Mouse (Mus musculus) forebrain, postnatal 0 days (tissue): ENCODE data around the gene Gkn2. TPM values are rescaled to one million over a fixed set of nuclear protein-coding genes. Genes with fewer than 3 reads are reported as not detected.

Experiments
- ATAC-seq: fragments of 200-750 bp; cut with Nextera tagmentation; 2 replicates; pipeline ENCODE4 v1.8.0; 2017; ENCODE audit warnings: mild to moderate bottlenecking, moderate library complexity
- DNase-seq: peaks from one replicate; pipeline ENCODE4 v3.0.0-alpha.2; 2015
- H3K27ac ChIP-seq: fragments of 300-500 bp; sonication (generic); 2 replicates; pipeline ENCODE4 v1.5.1; 2014; ENCODE audit warnings: low read depth, mild to moderate bottlenecking, antibody characterized with exemption, low read length, moderate library complexity, mixed read lengths
- H3K27me3 ChIP-seq: fragments of 300-500 bp; sonication (generic); 2 replicates; pipeline ENCODE4 v1.6.1; 2014; ENCODE audit warnings: mild to moderate bottlenecking, low read length, mixed read lengths; ENCODE audit not compliant: insufficient read depth
- H3K36me3 ChIP-seq: fragments of 300-500 bp; sonication (generic); 2 replicates; pipeline ENCODE4 v1.6.1; 2014; ENCODE audit warnings: mild to moderate bottlenecking, moderate library complexity; ENCODE audit not compliant: insufficient read depth
- H3K4me1 ChIP-seq: fragments of 300-500 bp; sonication (generic); 2 replicates; pipeline ENCODE4 v1.6.1; 2014; ENCODE audit warnings: antibody characterized with exemption; ENCODE audit not compliant: insufficient read depth
- H3K4me2 ChIP-seq: fragments of 300-500 bp; sonication (generic); 2 replicates; pipeline ENCODE4 v1.6.1; 2014; ENCODE audit warnings: low read depth, mild to moderate bottlenecking, moderate library complexity
- H3K4me3 ChIP-seq: fragments of 300-500 bp; sonication (generic); 2 replicates; pipeline ENCODE4 v1.5.1; 2014; ENCODE audit warnings: low read depth, low read length, mixed read lengths
- H3K9ac ChIP-seq: fragments of 300-500 bp; sonication (generic); 2 replicates; pipeline ENCODE4 v1.6.1; 2014; ENCODE audit warnings: mild to moderate bottlenecking
- H3K9me3 ChIP-seq: fragments of 300-500 bp; sonication (generic); 2 replicates; pipeline ENCODE4 v1.6.1; 2016; ENCODE audit warnings: low read length
- CTCF ChIP-seq: sonication (generic); IDR thresholded peaks from 2 replicates; pipeline ENCODE4 v1.5.1; 2016; ENCODE audit warnings: antibody characterized with exemption, control low read depth, low read depth
- WGBS: fragments of 180-500 bp; shearing (Covaris S2); extraction: QIAGEN DNeasy Blood & Tissue Kit; methylation state at CpG from one replicate; pipeline ENCODE4 v1.1.7; 2014; 5-methylcytosine and 5-hydroxymethylcytosine counted together
- polyA plus RNA-seq: library from polyadenylated mRNA; unstranded; fragments of >200 nt; fragmentation: Nextera tagmentation; extraction: Ambion mirVana; gene quantifications from 2 replicates; pipeline ENCODE4 v1.2.1, GENCODE M21; 2015
- total RNA-seq: library from RNA; depleted of rRNA; stranded (reverse); fragments of >200 nt; gene quantifications from 2 replicates; pipeline ENCODE4 v1.2.3, GENCODE M21; 2014; rRNA removed

The Gkn2 gene
- total RNA-seq (not detected in 2 replicates), polyA plus RNA-seq (not detected in 2 replicates)

DNA sequence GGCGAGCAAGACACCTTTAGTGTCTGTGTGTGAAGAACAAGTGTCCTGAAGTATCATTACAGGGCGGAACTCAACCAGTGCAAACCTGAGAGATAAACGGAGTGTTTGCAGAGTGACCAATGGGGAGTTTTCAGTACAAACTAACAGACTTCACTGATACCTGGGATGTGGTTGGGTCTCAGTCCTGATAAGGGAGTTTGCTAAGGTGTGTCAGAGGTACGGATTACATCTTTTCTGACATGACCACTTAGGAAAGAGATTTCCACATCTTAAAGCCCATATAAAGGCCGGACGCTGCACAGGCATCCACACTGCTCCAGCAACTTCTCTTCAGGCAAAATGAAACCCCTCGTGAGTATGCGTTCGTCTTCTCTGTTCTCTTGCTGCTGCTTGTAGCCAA lies at the start of gene Gkn2:
Gkn2 (plus strand) TSS at position 301 of the 400 bp plus-strand sequence.
- no peaks in the 10 kb centered on the region for H3K27me3 ChIP-seq
- no peaks in the 10 kb centered on the region for H3K9me3 ChIP-seq
- no peak for ATAC-seq
- no peak within 1 kb of the TSS for H3K9ac ChIP-seq
- H3K4me2 ChIP-seq: no peak within 1 kb of the TSS
- 92% methylated on average over 9 of the region's 9 CpGs for WGBS
- DNase-seq: no peak
- H3K4me3 ChIP-seq: no peak within 1 kb of the TSS
- H3K36me3 ChIP-seq: no peaks in the 10 kb centered on the region
- TF ChIP-seq CTCF: no peak
- H3K4me1 ChIP-seq: no peaks in the 10 kb centered on the region
- H3K27ac ChIP-seq: no peak within 1 kb of the TSS

- peak; percentile 62 for TF ChIP-seq CTCF
- Histone ChIP-seq H3K9ac (no peak overlapping the region), H3K27me3 (no peaks in the 10 kb centered on the region), H3K36me3 (no peaks in the 10 kb centered on the region), H3K4me3 (no peak overlapping the region), H3K27ac (no peak overlapping the region), H3K9me3 (no peaks in the 10 kb centered on the region), H3K4me1 (no peaks in the 10 kb centered on the region), H3K4me2 (no peak overlapping the region)
- no peak for ATAC-seq
- peak; percentile 9 for DNase-seq
- 95% methylated on average over 2 of the region's 2 CpGs for WGBS
Measured at GRCm38 (mm10) chr6:87323381-87323780, 49.8 kb upstream of the Gkn2 start.

DNA sequence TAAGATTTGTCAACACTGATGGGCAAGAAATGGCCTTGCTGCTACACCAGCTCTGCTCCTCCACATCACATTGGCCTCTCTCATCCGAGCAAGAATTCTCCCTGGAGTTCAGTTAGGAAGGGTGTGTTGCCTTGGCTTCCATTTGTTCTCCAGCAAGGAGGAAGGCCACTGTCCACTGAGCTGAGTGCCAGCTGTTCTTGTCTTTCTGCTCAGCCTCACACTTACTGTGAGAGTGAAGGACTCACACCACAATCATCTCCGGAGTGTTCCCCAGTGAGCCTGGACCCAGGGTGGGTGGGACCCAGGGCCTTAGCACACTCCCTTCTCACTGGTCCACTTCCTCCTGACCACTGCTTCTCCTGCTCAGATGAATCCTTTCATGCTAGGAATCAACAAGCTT lies 46.2 kb upstream of the Gkn2 start:
- Histone ChIP-seq H3K27ac (no peak overlapping the region), H3K9ac (no peak overlapping the region), H3K4me2 (no peak overlapping the region), H3K4me3 (no peak overlapping the region), H3K27me3 (no peaks in the 10 kb centered on the region), H3K4me1 (no peaks in the 10 kb centered on the region), H3K36me3 (no peaks in the 10 kb centered on the region), H3K9me3 (no peaks in the 10 kb centered on the region)
- no peak for TF ChIP-seq CTCF
- ATAC-seq (no peak), DNase-seq (no peak)
- 98% methylated on average over 2 of the region's 2 CpGs for WGBS

- no peak overlapping the region for H3K4me2 ChIP-seq
- no peaks in the 10 kb centered on the region for H3K36me3 ChIP-seq
- no peak overlapping the region for H3K4me3 ChIP-seq
- TF ChIP-seq CTCF: no peak
- H3K27me3 ChIP-seq: no peaks in the 10 kb centered on the region
- H3K9me3 ChIP-seq: no peaks in the 10 kb centered on the region
- no peaks in the 10 kb centered on the region for H3K4me1 ChIP-seq
- H3K27ac ChIP-seq: no peak overlapping the region
- no peak for ATAC-seq
- WGBS: 64% methylated on average over 22 of the region's 22 CpGs
- H3K9ac ChIP-seq: no peak overlapping the region
- peak; percentile 32 for DNase-seq
Measured at GRCm38 (mm10) chr6:87328265-87329173, 44.6 kb upstream of the Gkn2 start.

- TF ChIP-seq CTCF: no peak
- Histone ChIP-seq H3K4me3 (no peak overlapping the region), H3K9me3 (no peaks in the 10 kb centered on the region), H3K4me1 (0 out of 2 replicates have a peak, but pooled peaks cover 4% of the 10 kb centered on the region), H3K9ac (no peak overlapping the region), H3K4me2 (peak overlapping the region; percentile 32), H3K27me3 (no peaks in the 10 kb centered on the region), H3K27ac (no peak overlapping the region), H3K36me3 (no peaks in the 10 kb centered on the region)
- 58% methylated on average over 2 of the region's 2 CpGs for WGBS
- DNase-seq (no peak), ATAC-seq (no peak)
Measured at GRCm38 (mm10) chr6:87332380-87332779, 40.8 kb upstream of the Gkn2 start.

DNA sequence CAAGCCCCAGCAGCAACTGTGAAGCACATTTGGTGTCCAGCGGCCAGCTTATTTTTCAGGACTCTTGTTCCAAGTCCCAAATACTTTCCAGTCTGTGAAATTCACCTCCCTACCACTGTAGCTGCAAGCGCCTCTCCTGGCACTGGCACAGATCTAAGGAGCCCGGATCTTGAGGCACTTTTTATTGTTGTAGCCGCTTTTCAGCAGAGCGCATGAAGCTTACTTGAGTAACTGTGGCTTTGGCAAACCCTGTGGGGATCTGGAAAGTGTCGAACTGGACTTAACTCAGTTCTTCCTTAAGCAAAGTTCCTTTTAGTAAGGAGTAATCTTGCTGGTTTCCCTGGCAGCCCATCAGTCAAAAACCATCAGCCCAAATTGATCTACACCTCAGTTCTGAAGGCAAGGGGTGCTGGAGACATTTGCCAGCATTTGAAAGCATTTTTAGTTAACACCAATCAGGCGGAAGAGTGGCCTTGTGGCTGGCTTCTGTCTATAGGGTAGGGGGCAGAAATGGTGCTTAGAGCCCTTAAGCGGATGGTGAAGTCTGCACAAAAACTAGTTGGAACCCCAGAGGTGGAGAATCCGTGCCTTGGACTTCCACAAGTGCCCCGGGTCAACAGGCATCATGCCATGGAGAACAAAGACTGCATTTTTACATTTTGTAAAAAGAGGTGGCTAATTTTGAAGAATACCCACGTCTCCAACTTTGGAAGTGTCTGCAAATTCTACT lies 38.6 kb upstream of the Gkn2 start:
- Histone ChIP-seq H3K4me1 (0 out of 2 replicates have a peak, but pooled peaks cover 4% of the 10 kb centered on the region), H3K4me3 (peak overlapping the region; percentile 66), H3K4me2 (peak overlapping the region; percentile 98), H3K36me3 (no peaks in the 10 kb centered on the region), H3K9ac (peak overlapping the region; percentile 71), H3K27me3 (no peaks in the 10 kb centered on the region), H3K27ac (no peak overlapping the region), H3K9me3 (no peaks in the 10 kb centered on the region)
- TF ChIP-seq CTCF: peak; percentile 45
- ATAC-seq: peak; percentile 81
- DNase-seq: peak; percentile 80
- WGBS: 3% methylated on average over 11 of the region's 11 CpGs
